Mouse (Mus musculus): ENCODE measurements around the gene Polk.

The Polk gene

DNA sequence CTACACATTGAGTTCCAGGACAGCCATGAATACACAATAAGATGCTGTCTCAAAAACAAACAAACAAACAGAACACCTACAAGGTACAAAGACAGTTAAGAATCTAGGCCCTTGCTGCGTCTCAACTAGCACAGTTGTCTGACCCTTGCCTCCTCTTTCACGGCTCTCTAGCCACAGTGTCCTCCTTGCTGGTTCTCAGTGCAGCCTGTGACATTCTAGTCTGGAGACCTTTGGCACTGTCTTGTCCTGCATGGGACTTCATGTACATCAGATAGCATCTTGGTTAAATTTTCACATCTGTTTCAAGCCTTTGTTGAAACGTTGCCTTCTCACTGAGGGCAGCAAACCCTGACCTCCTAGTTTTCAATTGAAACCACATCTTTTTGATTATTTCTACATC lies 13.6 kb downstream of the Polk start:
- DNase-seq (ENCODE audit: low spot score in 2 of 2) = no peak

- no peak for DNase-seq (ENCODE audit: low spot score in 2 of 2)
Observed at GRCm38 (mm10) chr13:96527856-96528255, 14.5 kb downstream of the Polk start.

GRCm38 (mm10) chr13:96527022-96527421 lies 15.4 kb downstream of the Polk start:
- no peak for DNase-seq (ENCODE audit: low spot score in 2 of 2)

DNA sequence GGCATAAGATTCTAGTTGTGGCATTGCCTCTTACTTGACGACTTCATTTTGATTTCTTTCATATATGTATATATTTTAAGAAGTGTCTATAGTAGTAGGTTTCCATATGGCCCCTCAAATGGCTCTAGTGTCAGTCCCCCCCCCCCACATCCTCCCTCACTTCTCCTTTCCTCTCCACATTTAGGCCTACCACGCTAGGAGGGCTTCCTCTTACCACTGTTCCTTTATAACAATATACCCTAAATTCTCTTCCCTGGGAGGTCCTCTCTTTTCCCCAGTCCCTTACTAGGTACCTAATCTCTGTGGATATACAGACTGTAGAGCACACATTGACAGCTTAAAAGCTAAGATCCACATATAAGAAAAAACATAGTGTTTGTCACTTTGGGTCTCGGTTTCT lies 21.1 kb downstream of the Polk start:
- no peak for DNase-seq (ENCODE audit: low spot score in 2 of 2)

DNA sequence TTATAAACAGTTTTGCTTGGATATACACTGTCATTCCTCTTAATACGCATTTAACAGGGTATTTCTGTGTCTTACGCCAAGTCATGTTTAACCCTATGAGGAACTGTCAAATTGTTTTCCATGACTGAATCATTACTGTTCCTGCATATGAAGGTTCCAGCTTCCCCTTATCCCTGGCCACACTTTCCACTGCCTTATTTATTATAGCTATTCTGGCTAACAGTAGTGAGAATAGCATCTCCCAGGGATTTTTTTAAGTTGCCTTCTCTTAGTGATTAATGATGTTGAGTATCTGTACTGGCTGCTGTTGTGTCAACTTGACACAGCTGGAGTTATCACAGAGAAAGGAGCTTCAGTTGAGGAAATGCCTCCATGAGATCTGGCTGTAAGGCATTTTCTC lies 25.0 kb downstream of the Polk start:
- no peak for DNase-seq (ENCODE audit: low spot score in 2 of 2)

DNA sequence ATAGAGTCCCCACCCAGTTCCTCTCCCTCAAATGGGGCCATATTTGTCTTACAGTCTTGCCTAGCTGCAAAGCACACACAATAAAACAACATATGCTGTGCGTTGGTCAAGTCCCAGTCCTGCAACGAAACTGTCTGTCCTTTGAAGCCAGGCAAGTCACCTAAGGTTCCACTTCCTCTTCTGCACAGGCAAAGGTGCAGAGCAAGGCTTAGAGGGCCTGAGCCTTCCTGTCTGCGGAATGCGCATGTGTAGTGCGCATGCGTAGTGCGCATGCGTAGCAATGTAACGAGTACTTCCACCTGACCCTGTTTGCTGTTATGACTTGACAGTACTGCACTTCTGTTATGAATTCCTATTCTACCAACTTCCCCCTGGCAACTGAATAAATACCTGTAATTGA lies 26.1 kb downstream of the Polk start:
- DNase-seq (ENCODE audit: low spot score in 2 of 2) = no peak

- no peak for DNase-seq (ENCODE audit: low spot score in 2 of 2)
Observed at GRCm38 (mm10) chr13:96514154-96514942, 28.0 kb downstream of the Polk start.

DNA sequence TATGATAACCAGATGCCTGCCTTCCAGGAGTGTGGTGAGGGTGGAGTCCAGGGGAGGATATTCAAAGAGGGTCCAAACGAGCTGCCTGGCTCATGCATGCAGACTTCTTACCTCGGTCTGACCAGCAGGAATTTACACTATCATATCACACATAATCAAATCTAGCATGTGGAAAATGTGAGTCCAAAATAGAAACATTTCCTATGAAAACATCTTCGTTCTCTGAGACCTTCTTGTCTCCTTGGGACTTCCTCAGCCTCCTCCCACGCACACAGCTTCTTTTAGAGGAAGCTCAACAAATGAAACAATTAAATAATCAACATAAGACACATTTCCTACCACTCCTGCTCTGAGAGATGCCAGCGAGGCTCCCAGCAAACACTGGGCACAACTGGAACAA lies 30.5 kb downstream of the Polk start:
- DNase-seq (ENCODE audit: low spot score in 2 of 2) = no peak

GRCm38 (mm10) chr13:96511262-96511661 lies 31.1 kb downstream of the Polk start:
- no peak for DNase-seq (ENCODE audit: low spot score in 2 of 2)

DNA sequence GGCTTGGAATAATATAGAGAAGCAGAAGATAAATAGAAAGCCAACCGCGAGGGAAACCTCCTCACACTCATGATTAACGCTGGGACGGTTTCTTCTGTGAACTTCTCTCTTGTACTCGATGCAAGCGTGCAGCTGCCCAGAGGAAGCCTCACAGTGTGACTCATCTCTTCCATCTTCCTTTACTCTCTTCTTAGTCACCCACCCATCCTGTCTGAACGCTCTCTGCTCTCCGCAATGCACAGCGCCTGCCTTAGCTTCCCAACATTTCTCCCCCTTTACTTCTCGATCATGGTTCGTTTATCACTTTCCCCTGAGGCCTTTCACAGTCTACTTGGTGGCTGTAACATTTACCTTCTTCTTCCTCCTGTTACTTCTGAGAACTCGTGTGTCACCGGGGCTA lies 31.7 kb downstream of the Polk start:
- no peak for DNase-seq (ENCODE audit: low spot score in 2 of 2)

GRCm38 (mm10) chr13:96507541-96507940 lies 34.8 kb downstream of the Polk start:
- DNase-seq (ENCODE audit: low spot score in 2 of 2) = no peak

GRCm38 (mm10) chr13:96506313-96506712 lies 36.1 kb downstream of the Polk start:
- DNase-seq (ENCODE audit: low spot score in 2 of 2) = no peak

- DNase-seq (ENCODE audit: low spot score in 2 of 2) = no peak
Observed at GRCm38 (mm10) chr13:96505661-96506060, 36.7 kb downstream of the Polk start.

GRCm38 (mm10) chr13:96499891-96500290 lies 42.5 kb downstream of the Polk start:
- no peak for DNase-seq (ENCODE audit: low spot score in 2 of 2)

- DNase-seq (ENCODE audit: low spot score in 2 of 2) = no peak
Observed at GRCm38 (mm10) chr13:96496630-96497029, 45.7 kb downstream of the Polk start.

- DNase-seq (ENCODE audit: low spot score in 2 of 2) = no peak
Observed at GRCm38 (mm10) chr13:96490433-96490832, 51.9 kb downstream of the Polk start, which contains the start of gene Gm17622. Gene Gm17622 (plus strand): TSS chr13:96490733.

GRCm38 (mm10) chr13:96487968-96488367 lies 54.4 kb downstream of the Polk start:
- no peak for DNase-seq (ENCODE audit: low spot score in 2 of 2)

DNA sequence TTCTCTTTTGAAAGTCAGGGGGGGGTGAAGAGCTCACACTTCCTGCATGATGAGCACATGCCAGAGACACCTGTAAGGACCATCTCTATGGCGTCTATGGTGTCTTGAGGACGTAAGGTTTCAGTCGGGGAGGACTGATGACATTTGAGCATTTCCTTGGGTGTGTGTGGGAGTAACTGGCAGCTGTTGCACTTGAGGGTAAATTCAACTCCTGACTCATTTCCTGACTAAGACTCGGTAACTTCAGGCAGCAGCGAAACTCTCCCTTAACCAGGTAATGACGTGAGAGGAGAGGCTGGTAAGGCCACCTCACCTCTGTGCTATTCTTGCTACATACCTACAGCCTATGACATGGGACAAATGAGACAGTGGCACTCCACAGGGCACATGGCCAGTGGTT lies 55.1 kb downstream of the Polk start:
- DNase-seq (ENCODE audit: low spot score in 2 of 2) = no peak

- DNase-seq (ENCODE audit: low spot score in 2 of 2) = no peak
Observed at GRCm38 (mm10) chr13:96478991-96479390, 63.4 kb downstream of the Polk start.

DNA sequence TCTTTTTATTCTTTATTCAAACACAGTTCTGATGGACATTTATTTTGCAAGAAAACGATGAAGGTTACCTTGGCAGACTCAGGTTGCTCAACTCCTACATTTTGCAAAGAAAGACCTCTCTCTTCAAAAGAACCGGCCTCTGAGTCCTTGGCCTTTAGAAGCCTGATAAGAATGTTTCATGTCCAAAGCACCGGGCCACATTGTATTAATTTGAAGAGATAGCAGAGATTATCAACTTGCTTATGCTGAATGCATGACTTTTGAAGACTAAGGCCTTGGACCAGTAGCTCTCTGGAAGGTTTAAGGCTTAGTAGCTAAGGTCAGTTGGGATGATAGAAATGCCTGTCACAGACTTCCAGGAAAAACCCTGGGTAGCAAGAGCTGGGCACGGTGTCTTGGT lies 65.2 kb downstream of the Polk start:
- no peak for DNase-seq (ENCODE audit: low spot score in 2 of 2)

DNA sequence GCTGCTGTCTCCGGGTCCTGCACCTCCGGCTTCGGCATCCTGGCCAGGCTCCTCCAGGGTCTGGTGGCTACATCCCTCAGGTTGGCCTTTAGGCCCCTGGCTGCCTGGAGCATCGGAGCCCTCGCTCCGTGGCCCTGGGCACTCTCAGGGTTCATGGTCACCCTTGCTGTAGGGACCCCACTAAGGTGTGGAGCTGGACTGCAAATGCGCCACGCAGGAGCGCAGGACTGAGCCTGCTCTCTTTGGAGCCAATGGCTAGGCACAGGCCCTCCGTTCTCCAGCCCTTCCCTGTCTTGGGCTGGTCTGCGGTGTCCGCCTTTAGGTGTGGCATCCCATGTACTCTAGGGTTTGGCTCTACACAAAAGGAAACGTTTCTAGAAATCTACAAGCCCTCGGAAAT lies 71.4 kb downstream of the Polk start, which contains the start of gene Ankdd1b:
Gene Ankdd1b, minus strand, starts transcription at position 242 of the 400 bp plus-strand sequence.
- DNase-seq (ENCODE audit: low spot score in 2 of 2) = no peak

DNA sequence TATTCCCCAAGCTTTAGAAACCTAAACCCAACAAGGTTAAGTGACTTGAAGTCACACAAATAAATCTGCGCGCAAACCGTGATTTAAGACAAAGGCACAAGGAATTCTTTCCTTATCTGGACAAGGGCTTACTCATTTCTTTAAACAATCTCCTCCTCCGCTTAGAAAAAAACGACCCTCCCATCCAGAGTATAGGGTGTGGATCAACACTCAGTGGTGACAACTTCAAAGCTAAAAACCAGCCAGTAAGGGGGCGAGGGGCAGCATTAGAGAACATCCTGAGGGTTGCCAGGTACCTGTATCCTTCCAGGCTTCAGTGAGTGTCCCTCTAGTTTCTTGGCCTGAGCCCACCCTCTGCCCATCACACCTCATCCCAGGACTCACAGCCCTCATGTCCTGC lies 71.8 kb downstream of the Polk start:
- DNase-seq (ENCODE audit: low spot score in 2 of 2) = no peak

DNA sequence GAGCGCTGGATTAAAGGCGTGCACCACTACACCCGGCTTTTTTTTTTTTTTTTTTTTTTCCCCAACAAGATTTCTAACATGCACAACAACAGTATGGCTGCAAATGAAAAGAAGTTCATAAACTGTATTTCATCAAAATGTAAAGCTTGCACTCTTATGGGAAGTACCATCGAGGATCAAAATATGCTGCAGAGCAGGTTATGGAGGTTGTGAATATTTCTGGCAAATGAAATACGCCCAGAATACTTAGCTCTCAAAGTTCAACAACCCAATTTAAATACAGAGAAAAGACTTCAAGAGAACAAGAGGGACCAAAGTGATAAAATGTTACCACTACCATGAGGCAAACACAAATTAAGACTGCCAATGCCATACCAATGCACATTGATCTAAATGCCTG lies 73.7 kb downstream of the Polk start:
- DNase-seq (ENCODE audit: low spot score in 2 of 2) = no peak

- no peak for DNase-seq (ENCODE audit: low spot score in 2 of 2)
Observed at GRCm38 (mm10) chr13:96465315-96465714, 77.1 kb downstream of the Polk start.
